Mouse (Mus musculus) layer of hippocampus, adult 2 months (tissue): ENCODE results near the gene Col4a1. TPM values are rescaled to one million over a fixed set of nuclear protein-coding genes. Genes with fewer than 3 reads are reported as not detected.
A peak's percentile ranks its signal among the peaks of the same experiment; 100 is the strongest.

Experiments used
- DNase-seq, 2 experiments: peaks; one replicate each; pipeline ENCODE4 v3.0.0; 2022; ENCODE audit warnings: low spot score in 2 of 2
- H3K27ac ChIP-seq: fragments of 200-600 bp; 2 replicates; pipeline ENCODE4 v1.8.1; 2022
- H3K4me3 ChIP-seq: fragments of 200-600 bp; 2 replicates; pipeline ENCODE4 v1.8.1; 2022; ENCODE audit warnings: mild to moderate bottlenecking
- CTCF ChIP-seq: fragments of 200-600 bp; conservative IDR thresholded peaks from 2 replicates; pipeline ENCODE4 v1.8.1; 2022; ENCODE audit warnings: antibody characterized with exemption, mild to moderate bottlenecking, moderate library complexity
- total RNA-seq, 2 experiments: library from RNA; stranded (reverse); gene quantifications; 2 replicates each; pipeline ENCODE4 v1.2.3; 2021

The Col4a1 gene
- total RNA-seq, 2 experiments from 2014 or later, result 52.0 to 53.6 TPM

DNA sequence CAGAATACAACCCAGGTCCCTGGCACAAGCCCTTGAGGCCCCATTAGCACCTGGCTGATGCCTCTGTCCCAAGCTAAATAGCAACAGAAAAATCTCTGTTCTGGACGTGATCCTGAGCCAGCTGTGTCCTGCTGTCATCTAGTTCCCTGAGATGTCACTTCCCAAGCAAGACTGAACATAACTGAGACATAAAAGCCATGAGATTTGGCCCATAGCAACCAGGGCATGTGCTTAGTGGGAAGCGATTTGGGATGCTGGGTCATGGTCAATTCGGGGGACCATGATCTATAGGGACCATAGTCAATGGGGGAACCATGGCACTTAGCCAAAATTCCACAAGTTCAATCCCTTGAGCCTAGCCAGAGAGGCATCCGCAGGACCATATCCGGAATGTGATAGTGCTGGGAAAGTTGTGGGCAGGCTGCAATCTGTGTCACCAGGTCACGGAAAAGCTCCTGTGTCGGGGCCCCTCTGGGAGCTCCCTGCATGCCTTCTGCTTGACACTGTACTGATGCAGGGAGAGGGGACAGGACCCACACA lies 60.3 kb downstream of the Col4a1 start:
- no peak overlapping the region for H3K4me3 ChIP-seq
- H3K27ac ChIP-seq, result no peak overlapping the region
- no peak for TF ChIP-seq CTCF
- DNase-seq, result no peak

DNA sequence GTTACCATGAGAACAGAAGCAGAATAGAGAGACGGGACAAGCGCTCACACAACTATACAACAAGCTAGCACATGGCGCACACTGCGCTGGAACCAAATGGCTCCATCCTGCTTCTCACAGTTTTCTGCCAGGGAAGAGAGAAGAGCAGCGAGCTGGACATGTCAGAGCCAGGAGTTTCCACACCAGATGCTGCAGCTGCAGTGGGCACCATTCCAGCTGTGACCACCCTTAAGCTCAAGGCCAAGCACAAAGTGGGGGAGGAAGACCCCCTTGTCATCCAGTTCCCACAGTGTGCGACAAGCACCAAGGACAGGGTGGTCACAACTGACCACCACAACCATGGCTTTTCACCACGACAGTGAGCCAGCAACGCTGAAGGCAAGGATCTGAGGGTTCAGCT lies 62.5 kb downstream of the Col4a1 start:
- H3K4me3 ChIP-seq, result no peak overlapping the region
- no peak for TF ChIP-seq CTCF
- no peak overlapping the region for H3K27ac ChIP-seq
- DNase-seq, result no peak

DNA sequence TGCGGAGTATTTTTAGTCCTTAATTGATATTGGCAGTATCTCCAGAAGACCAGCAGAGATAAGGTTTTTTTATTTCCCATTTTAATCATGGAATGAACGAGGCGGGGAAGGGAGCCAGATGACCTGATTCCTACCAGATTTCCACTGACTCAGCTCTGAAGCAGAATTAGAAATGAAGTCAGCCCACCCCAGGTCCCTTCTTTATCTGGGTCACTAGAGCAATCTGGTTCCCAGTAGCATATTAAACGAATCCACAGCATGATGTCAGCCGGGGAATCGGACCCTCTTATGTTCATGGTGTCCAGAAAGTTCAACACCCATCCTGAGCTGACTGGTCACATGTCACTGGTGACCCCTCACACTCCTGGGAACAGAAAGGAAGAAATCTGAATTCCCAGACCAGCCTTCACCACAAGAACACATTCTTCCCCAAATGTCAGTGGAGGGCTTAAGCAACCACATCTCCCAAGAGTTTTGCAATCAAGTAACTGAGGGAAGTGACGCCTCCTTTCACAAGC lies 63.0 kb downstream of the Col4a1 start:
- no peak overlapping the region for H3K4me3 ChIP-seq
- peak; percentile 46 to 51 for DNase-seq
- no peak for TF ChIP-seq CTCF
- H3K27ac ChIP-seq, result 0 out of 2 replicates have a peak overlapping the region, but pooled peaks have one; percentile 0

DNA sequence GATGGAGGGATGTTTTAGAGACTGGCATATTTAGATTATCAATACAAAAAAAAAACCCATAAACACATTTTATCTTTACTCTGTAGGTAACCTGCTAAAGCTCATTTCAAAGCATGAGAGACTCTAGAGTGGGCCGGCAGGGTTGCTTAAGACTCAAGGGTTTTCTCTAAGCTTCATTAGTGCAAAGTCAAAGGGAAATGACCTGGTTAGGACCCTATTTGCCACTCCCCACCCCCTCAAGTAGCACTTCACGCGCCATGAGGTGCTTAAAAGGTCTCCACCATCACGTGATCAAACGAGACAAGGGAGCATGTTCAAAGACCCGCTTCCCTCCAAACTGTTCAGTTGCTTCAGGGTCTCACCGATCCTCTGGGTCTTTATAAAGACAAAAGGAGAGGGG lies 63.9 kb downstream of the Col4a1 start:
- no peak overlapping the region for H3K27ac ChIP-seq
- TF ChIP-seq CTCF, result no peak
- no peak for DNase-seq
- no peak overlapping the region for H3K4me3 ChIP-seq

DNA sequence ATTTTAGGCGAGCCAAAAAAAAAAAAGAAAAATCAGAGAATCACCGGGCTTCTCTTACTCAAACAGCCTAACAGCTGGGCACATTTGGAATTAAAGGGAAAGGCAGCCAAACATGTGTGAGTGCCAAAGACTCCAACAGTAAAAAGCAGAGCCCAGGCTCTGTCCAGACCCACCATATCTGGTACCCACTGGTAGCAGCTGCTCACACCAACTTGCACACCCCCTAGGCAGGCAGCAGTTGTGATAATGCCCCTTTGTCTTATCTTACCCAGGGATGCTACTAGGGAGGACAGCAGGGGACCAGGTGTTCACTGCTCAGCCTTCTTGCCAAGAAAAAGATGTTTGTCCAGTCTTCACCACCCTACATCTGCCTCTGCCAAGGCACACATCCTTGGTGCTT lies 71.1 kb downstream of the Col4a1 start:
- H3K4me3 ChIP-seq, result no peak overlapping the region
- no peak overlapping the region for H3K27ac ChIP-seq
- TF ChIP-seq CTCF, result no peak
- no peak for DNase-seq

DNA sequence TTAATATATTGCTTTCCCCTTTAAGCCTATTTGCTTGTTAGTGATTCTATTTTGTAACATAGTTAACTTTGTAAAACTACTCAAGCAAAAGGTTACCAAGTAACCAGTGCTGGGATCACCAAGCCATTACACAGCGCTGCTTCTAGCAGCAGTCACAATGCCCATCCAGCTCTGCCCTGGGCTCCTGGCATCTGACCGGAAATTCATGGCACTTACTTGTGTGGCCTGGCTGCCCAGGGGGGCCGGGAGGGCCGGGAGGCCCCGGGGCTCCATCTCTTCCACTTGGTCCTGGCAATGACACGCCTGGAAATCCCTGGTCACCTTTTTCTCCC lies 77.8 kb downstream of the Col4a1 start:
- DNase-seq, result no peak
- H3K4me3 ChIP-seq, result no peak overlapping the region
- no peak for TF ChIP-seq CTCF
- H3K27ac ChIP-seq, result no peak overlapping the region

DNA sequence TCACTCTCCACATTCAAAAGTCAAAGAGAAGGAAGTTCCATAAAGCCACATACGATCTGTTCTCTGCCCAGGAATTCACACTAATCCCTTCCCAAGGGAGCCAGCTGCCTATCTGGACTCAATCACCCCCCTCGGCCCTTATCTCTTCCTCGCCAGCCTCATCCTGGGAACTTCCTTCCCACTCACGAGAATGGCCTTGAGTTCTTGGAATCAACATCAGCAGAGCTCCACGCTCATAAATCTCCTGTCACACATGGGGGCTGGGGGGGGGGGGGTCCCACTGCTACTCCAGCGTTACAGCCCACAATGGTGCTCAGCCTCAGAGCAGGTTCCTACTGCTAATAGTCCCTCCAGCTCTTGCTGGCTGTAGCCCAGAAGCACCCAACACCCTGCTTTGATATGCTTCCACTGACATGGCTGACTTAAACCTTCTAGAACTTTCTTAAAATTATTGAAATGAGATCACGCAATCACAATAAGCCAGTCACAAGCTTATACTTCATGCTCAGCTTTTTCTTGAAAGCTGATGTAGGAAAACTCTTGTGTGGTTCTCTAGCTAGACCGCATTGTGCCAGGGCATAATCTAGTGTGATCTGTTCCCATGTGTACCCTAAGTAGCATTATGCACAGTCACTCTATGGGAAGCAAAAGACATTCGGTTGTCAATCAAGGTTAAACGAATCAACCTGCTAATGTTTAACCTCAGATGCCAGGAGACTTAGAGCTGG lies 78.3 kb downstream of the Col4a1 start:
- Histone ChIP-seq H3K27ac (no peak overlapping the region), H3K4me3 (no peak overlapping the region)
- no peak for TF ChIP-seq CTCF
- no peak for DNase-seq

DNA sequence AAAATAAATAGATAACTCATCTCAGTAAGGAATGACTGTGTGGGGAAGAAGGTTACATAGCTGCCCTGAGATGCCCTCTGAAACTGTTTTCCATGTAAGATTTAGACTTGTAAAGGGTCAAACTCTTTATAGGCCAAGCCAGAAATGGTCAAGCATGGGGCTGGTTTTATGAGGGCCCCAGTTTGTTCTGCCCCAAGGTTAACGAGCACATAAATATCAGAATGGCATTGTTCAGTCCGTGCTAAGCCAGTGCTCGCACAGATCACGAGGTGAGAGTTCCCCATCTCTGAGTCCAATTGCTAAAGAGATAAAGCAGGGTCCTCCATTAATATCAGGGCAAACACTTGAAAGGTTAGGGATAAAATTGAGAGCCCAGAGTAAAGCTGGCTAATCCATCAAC lies 79.6 kb downstream of the Col4a1 start:
- no peak overlapping the region for H3K4me3 ChIP-seq
- TF ChIP-seq CTCF, result no peak
- no peak overlapping the region for H3K27ac ChIP-seq
- no peak for DNase-seq

DNA sequence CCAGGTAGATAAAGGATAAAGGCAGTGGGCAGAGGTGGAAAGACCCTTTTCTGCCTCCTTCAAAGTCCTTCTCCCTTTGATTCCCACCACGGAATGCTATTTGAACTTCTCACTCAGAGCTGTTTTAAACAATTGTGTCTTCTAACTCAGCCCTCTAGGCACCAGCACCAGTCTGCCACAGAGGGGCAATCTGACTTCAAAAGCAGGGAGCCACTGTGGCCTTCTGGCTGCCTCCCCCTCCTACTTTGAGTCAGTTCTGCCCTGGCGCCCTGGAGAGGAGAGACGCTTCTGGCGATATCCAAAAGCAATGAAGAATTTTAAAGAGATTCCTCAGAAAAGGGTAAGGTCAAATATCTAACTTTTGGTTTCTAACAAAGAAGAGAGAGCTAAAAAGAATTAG lies 82.3 kb downstream of the Col4a1 start:
- TF ChIP-seq CTCF, result no peak
- DNase-seq, result no peak
- Histone ChIP-seq H3K27ac (no peak overlapping the region), H3K4me3 (no peak overlapping the region)

DNA sequence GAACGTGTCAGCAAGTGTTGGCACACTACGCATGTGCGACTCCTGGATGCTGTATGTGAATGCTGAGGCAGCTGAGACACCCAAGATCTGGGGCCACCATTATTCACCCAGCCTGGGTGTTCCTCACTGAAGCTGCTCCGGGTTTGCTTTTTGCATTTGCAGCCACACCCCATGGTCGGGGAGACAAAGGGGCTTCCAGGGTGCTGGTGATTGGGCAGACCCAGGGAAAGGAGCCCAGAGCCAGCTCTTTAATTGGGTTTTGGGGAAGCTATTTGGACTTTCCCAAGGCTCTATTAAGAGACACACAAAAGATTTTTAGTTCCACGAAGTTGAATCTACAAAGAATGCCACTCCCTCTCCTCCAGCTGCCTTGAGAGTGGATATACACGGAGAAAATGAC lies 85.2 kb downstream of the Col4a1 start:
- no peak for DNase-seq
- no peak for TF ChIP-seq CTCF
- no peak overlapping the region for H3K4me3 ChIP-seq
- H3K27ac ChIP-seq, result no peak overlapping the region

DNA sequence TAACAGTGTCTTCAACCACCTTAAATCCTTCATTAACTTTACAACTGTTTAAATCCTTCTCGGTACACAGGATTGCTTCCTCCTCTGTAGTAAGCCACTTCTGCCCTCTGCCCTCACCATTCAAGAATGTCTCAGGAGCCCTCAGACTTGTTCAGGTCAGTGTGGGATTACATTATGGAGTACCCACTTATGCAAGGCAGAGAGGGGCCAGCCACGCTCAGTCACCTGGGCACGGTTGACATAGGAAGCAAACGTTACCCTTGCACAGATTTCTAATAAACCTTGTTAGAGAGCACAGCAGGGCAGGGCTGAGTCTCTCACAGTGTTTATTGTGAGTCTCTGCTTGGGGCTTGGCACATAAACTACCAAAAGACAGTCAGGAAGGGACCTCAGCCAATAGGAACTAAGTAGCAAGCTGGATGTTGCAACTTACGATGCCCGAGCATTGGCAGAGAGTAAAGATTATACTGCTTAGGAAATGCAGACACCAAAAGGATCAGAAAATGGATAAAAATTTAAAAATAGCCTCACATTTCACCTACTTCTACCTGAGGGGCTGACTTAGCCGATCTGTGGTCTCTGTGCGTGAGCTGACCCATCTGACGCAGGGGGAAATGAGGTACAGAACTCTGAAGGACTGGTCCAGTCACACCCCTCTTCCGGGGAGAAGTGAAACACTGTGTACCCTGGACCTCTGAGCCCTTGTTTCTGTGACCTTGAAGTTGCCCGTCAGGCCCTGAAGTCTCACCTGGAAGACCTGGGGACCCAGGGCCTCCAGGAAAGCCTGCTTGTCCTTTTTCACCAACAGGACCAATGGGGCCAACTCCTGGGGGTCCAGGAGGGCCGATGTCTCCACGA lies 86.8 kb downstream of the Col4a1 start:
- no peak for TF ChIP-seq CTCF
- Histone ChIP-seq H3K4me3 (no peak overlapping the region), H3K27ac (no peak overlapping the region)
- DNase-seq, result no peak

DNA sequence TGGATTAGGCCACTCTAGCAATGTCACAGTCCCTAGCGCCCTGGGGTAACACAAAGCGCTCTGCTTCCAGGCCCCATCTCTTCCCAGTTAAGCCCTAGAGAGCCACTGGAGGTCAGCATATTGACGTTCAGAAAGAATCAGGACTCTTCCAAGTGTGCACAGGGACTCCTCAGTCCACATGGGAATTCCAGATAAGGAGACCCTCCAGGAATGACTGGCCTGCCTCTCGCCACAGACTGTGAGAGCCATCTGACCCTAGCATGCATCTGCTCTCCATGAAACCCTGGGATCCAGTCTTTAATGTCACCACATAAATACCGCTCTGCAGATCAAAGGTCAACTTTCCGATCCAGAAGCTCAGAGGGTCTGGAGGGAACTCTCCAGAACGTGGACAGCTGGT lies 88.4 kb downstream of the Col4a1 start:
- Histone ChIP-seq H3K27ac (no peak overlapping the region), H3K4me3 (no peak overlapping the region)
- no peak for DNase-seq
- TF ChIP-seq CTCF, result 0 out of 2 replicates have a peak, but pooled peaks have one; percentile 12

DNA sequence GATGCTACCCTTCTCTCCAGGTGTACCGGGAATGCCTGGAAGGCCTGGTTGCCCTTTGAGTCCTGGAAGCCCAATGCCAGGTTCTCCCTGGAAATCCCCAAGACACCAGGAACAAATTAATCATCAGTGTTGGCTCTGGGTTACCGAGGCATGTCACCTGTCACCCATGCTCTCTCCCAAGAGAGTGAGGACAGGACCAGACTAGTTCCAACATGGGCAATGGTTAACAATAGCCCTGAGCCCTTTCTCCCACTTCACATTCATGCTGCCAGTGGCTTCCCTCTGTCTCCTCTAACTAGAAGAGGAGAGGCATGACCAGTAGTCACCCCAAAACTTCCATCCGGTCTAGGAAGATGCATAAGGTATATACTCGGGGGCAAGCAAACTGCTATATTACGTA lies 91.3 kb downstream of the Col4a1 start:
- TF ChIP-seq CTCF, result no peak
- Histone ChIP-seq H3K4me3 (no peak overlapping the region), H3K27ac (no peak overlapping the region)
- DNase-seq, result no peak

DNA sequence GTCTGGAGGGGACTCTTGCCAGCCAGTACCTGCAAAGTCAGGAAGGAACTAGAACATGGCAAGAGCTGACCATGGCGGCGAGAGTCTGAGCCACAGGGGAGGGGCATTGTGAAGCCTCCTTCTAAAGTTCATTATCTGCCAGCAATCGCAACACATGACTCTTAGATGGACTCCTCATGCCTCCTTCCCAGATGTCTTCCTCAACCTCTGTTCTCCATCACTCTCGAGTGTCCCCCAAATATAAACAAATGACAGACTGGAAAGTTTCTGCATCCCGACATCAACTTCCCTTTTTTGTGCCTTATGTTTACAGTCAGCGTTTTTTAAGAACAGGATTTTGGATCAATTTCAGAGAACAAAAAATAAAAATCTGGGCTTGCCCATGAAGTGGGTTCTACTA lies 93.3 kb downstream of the Col4a1 start:
- no peak for TF ChIP-seq CTCF
- DNase-seq, result no peak
- H3K27ac ChIP-seq, result no peak overlapping the region
- no peak overlapping the region for H3K4me3 ChIP-seq
